Mouse (Mus musculus): ENCODE data around the gene Polr2l. TPM values are rescaled to one million over a fixed set of nuclear protein-coding genes. Genes with fewer than 3 reads are reported as not detected.
A peak's percentile ranks its signal among the peaks of the same experiment; 100 is the strongest.

Gene Polr2l
- polyA plus RNA-seq, 1 experiment from 2014 or later: 57.1 TPM

- Histone ChIP-seq H3K27ac (ENCODE audit: low read length) (peak overlapping the region; percentile 32; the same call in 1 of the 2 replicates), H3K36me3 (ENCODE audit: control insufficient read depth, insufficient read depth, low read length) (peaks cover 4% of the 10 kb centered on the region; the same call in 1 of the 2 replicates), H3K27me3 (replicated peaks; ENCODE audit: control insufficient read depth, insufficient read depth, low read length) (peaks cover 17% of the 10 kb centered on the region), H3K4me1 (ENCODE audit: control insufficient read depth, insufficient read depth, low read length) (peaks cover 36% of the 10 kb centered on the region), H3K9ac (ENCODE audit: low read depth, low read length) (no peak overlapping the region), H3K9me3 (ENCODE audit: control insufficient read depth, low read length) (no peaks in the 10 kb centered on the region), H3K4me3 (ENCODE audit: low read length) (no peak overlapping the region), H3K4me2 (ENCODE audit: low read depth, low read length) (no peak overlapping the region)
- 89% methylated on average over 17 of the region's 17 CpGs for WGBS
- no peak for ATAC-seq
Observed at GRCm38 (mm10) chr7:141459301-141459711, 15.6 kb downstream of the Polr2l start.

GRCm38 (mm10) chr7:141458661-141459060 lies 16.3 kb downstream of the Polr2l start:
- H3K4me3 ChIP-seq (ENCODE audit: low read length): no peak overlapping the region
- peaks cover 36% of the 10 kb centered on the region for H3K4me1 ChIP-seq (ENCODE audit: control insufficient read depth, insufficient read depth, low read length)
- ATAC-seq: no peak
- no peak overlapping the region for H3K4me2 ChIP-seq (ENCODE audit: low read depth, low read length)
- no peak overlapping the region for H3K9ac ChIP-seq (ENCODE audit: low read depth, low read length)
- peaks cover 4% of the 10 kb centered on the region; the same call in 1 of the 2 replicates for H3K36me3 ChIP-seq (ENCODE audit: control insufficient read depth, insufficient read depth, low read length)
- peaks cover 12% of the 10 kb centered on the region for H3K27me3 ChIP-seq (replicated peaks; ENCODE audit: control insufficient read depth, insufficient read depth, low read length)
- H3K27ac ChIP-seq (ENCODE audit: low read length): no peak overlapping the region
- 93% methylated on average over 11 of the region's 11 CpGs for WGBS
- no peaks in the 10 kb centered on the region for H3K9me3 ChIP-seq (ENCODE audit: control insufficient read depth, low read length)

- H3K4me1 ChIP-seq (ENCODE audit: control insufficient read depth, insufficient read depth, low read length): peaks cover 36% of the 10 kb centered on the region
- H3K4me3 ChIP-seq (ENCODE audit: low read length): no peak overlapping the region
- H3K4me2 ChIP-seq (ENCODE audit: low read depth, low read length): no peak overlapping the region
- H3K27me3 ChIP-seq (replicated peaks; ENCODE audit: control insufficient read depth, insufficient read depth, low read length): peaks cover 8% of the 10 kb centered on the region
- H3K36me3 ChIP-seq (ENCODE audit: control insufficient read depth, insufficient read depth, low read length): peaks cover 4% of the 10 kb centered on the region; the same call in 1 of the 2 replicates
- WGBS: 71% methylated on average over 15 of the region's 15 CpGs
- H3K9ac ChIP-seq (ENCODE audit: low read depth, low read length): no peak overlapping the region
- ATAC-seq: no peak
- H3K9me3 ChIP-seq (ENCODE audit: control insufficient read depth, low read length): no peaks in the 10 kb centered on the region
- no peak overlapping the region for H3K27ac ChIP-seq (ENCODE audit: low read length)
Observed at GRCm38 (mm10) chr7:141457986-141458660, 16.8 kb downstream of the Polr2l start.

- H3K9ac ChIP-seq (ENCODE audit: low read depth, low read length): no peak overlapping the region
- peaks cover 33% of the 10 kb centered on the region for H3K4me1 ChIP-seq (ENCODE audit: control insufficient read depth, insufficient read depth, low read length)
- no peak for ATAC-seq
- no peak overlapping the region for H3K27ac ChIP-seq (ENCODE audit: low read length)
- H3K9me3 ChIP-seq (ENCODE audit: control insufficient read depth, low read length): no peaks in the 10 kb centered on the region
- H3K4me2 ChIP-seq (ENCODE audit: low read depth, low read length): no peak overlapping the region
- WGBS: 95% methylated on average over 14 of the region's 14 CpGs
- H3K27me3 ChIP-seq (replicated peaks; ENCODE audit: control insufficient read depth, insufficient read depth, low read length): peaks cover 5% of the 10 kb centered on the region
- H3K36me3 ChIP-seq (ENCODE audit: control insufficient read depth, insufficient read depth, low read length): peaks cover 4% of the 10 kb centered on the region; the same call in 1 of the 2 replicates
- H3K4me3 ChIP-seq (ENCODE audit: low read length): no peak overlapping the region
Observed at GRCm38 (mm10) chr7:141457236-141457635, 17.7 kb downstream of the Polr2l start.

GRCm38 (mm10) chr7:141456739-141457138 lies 18.2 kb downstream of the Polr2l start:
- Histone ChIP-seq H3K9me3 (ENCODE audit: control insufficient read depth, low read length) (no peaks in the 10 kb centered on the region), H3K4me3 (ENCODE audit: low read length) (no peak overlapping the region), H3K4me1 (ENCODE audit: control insufficient read depth, insufficient read depth, low read length) (peaks cover 29% of the 10 kb centered on the region), H3K9ac (ENCODE audit: low read depth, low read length) (no peak overlapping the region), H3K4me2 (ENCODE audit: low read depth, low read length) (no peak overlapping the region), H3K27me3 (replicated peaks; ENCODE audit: control insufficient read depth, insufficient read depth, low read length) (peaks cover 5% of the 10 kb centered on the region), H3K36me3 (ENCODE audit: control insufficient read depth, insufficient read depth, low read length) (peaks cover 4% of the 10 kb centered on the region; the same call in 1 of the 2 replicates), H3K27ac (ENCODE audit: low read length) (no peak overlapping the region)
- no peak for ATAC-seq
- 87% methylated on average over 6 of the region's 6 CpGs for WGBS

GRCm38 (mm10) chr7:141455610-141456314 lies 19.2 kb downstream of the Polr2l start:
- peak; percentile 43 for ATAC-seq
- Histone ChIP-seq H3K9ac (ENCODE audit: low read depth, low read length) (peak overlapping the region; percentile 80), H3K27ac (ENCODE audit: low read length) (peak overlapping the region; percentile 88), H3K9me3 (ENCODE audit: control insufficient read depth, low read length) (no peaks in the 10 kb centered on the region), H3K4me2 (ENCODE audit: low read depth, low read length) (peak overlapping the region; percentile 82), H3K36me3 (ENCODE audit: control insufficient read depth, insufficient read depth, low read length) (peaks cover 11% of the 10 kb centered on the region), H3K27me3 (replicated peaks; ENCODE audit: control insufficient read depth, insufficient read depth, low read length) (0 out of 2 replicates have a peak, but pooled peaks cover 2% of the 10 kb centered on the region), H3K4me1 (ENCODE audit: control insufficient read depth, insufficient read depth, low read length) (peaks cover 20% of the 10 kb centered on the region), H3K4me3 (ENCODE audit: low read length) (peak overlapping the region; percentile 73)
- 3% methylated on average over 23 of the region's 23 CpGs for WGBS

GRCm38 (mm10) chr7:141454967-141455551 lies 19.9 kb downstream of the Polr2l start, which contains the start of gene Pnpla2:
TSS of gene Pnpla2 (plus strand) at chr7:141455198.
- under 1% methylated on average over 45 of the region's 45 CpGs for WGBS
- Histone ChIP-seq H3K36me3 (ENCODE audit: control insufficient read depth, insufficient read depth, low read length) (peaks cover 11% of the 10 kb centered on the region), H3K27me3 (replicated peaks; ENCODE audit: control insufficient read depth, insufficient read depth, low read length) (no peaks in the 10 kb centered on the region), H3K9ac (ENCODE audit: low read depth, low read length) (peak within 1 kb of the TSS; percentile 80), H3K4me1 (ENCODE audit: control insufficient read depth, insufficient read depth, low read length) (peaks cover 15% of the 10 kb centered on the region), H3K9me3 (ENCODE audit: control insufficient read depth, low read length) (no peaks in the 10 kb centered on the region), H3K27ac (ENCODE audit: low read length) (peak within 1 kb of the TSS; percentile 88), H3K4me2 (ENCODE audit: low read depth, low read length) (peak within 1 kb of the TSS; percentile 82), H3K4me3 (ENCODE audit: low read length) (peak within 1 kb of the TSS; percentile 73)
- ATAC-seq: peak; percentile 87

GRCm38 (mm10) chr7:141453636-141454035 lies 21.3 kb downstream of the Polr2l start:
- H3K27me3 ChIP-seq (replicated peaks; ENCODE audit: control insufficient read depth, insufficient read depth, low read length): no peaks in the 10 kb centered on the region
- H3K9me3 ChIP-seq (ENCODE audit: control insufficient read depth, low read length): no peaks in the 10 kb centered on the region
- H3K9ac ChIP-seq (ENCODE audit: low read depth, low read length): no peak overlapping the region
- ATAC-seq: no peak
- H3K4me3 ChIP-seq (ENCODE audit: low read length): no peak overlapping the region
- peaks cover 14% of the 10 kb centered on the region; the same call in 1 of the 2 replicates for H3K36me3 ChIP-seq (ENCODE audit: control insufficient read depth, insufficient read depth, low read length)
- no peak overlapping the region for H3K4me2 ChIP-seq (ENCODE audit: low read depth, low read length)
- no peak overlapping the region for H3K27ac ChIP-seq (ENCODE audit: low read length)
- 76% methylated on average over 2 of the region's 2 CpGs for WGBS
- peaks cover 22% of the 10 kb centered on the region for H3K4me1 ChIP-seq (ENCODE audit: control insufficient read depth, insufficient read depth, low read length)

GRCm38 (mm10) chr7:141451928-141452327 lies 23.0 kb downstream of the Polr2l start:
- no peaks in the 10 kb centered on the region for H3K9me3 ChIP-seq (ENCODE audit: control insufficient read depth, low read length)
- no peak overlapping the region for H3K4me2 ChIP-seq (ENCODE audit: low read depth, low read length)
- no peak overlapping the region for H3K27ac ChIP-seq (ENCODE audit: low read length)
- H3K4me1 ChIP-seq (ENCODE audit: control insufficient read depth, insufficient read depth, low read length): peaks cover 21% of the 10 kb centered on the region
- no peak overlapping the region for H3K4me3 ChIP-seq (ENCODE audit: low read length)
- H3K36me3 ChIP-seq (ENCODE audit: control insufficient read depth, insufficient read depth, low read length): peaks cover 14% of the 10 kb centered on the region; the same call in 1 of the 2 replicates
- no peak overlapping the region for H3K9ac ChIP-seq (ENCODE audit: low read depth, low read length)
- H3K27me3 ChIP-seq (replicated peaks; ENCODE audit: control insufficient read depth, insufficient read depth, low read length): no peaks in the 10 kb centered on the region
- ATAC-seq: no peak
